26 mouse cellular contexts compared by ENCODE assay signal in genomic region chr1:153361926-153362325, GRCm38 (mm10). TPM values are rescaled to one million over a fixed set of nuclear protein-coding genes. Genes with fewer than 3 reads are reported as not detected.
DNase-seq lines count a peak whose midpoint lies in the region; ATAC-seq lines count a peak whose summit lies in the region.
"Had no signal": no experiment of that assay in that cellular context is flagged by ENCODE, and none has a peak within 500 bp of the region (broad histone marks: within the 10 kb centered on the region; RNA-seq: fewer than 3 reads in every experiment).

No protein-coding gene starts in this region.

- H3K27ac ChIP-seq in heart, embryonic 11.5 days (ENCODE audit: low read depth, low read length): no peak overlapping the region
- H3K27ac ChIP-seq: embryonic facial prominence, embryonic 13.5 days; embryonic facial prominence, embryonic 15.5 days; forebrain, embryonic 10.5 days; forebrain, embryonic 12.5 days had no signal

- 88% methylated on average over 4 of the region's 4 CpGs for WGBS in heart, embryonic 11.5 days (ENCODE audit: insufficient replicate concordance)

- no peaks in the 10 kb centered on the region for H3K9me3 ChIP-seq in heart, embryonic 11.5 days (replicated peaks; ENCODE audit: control insufficient read depth, low read length)
- H3K9me3 ChIP-seq: embryonic facial prominence, embryonic 13.5 days; embryonic facial prominence, embryonic 15.5 days; forebrain, embryonic 12.5 days had no signal

- no peaks in the 10 kb centered on the region for H3K36me3 ChIP-seq in heart, embryonic 11.5 days (ENCODE audit: control insufficient read depth, insufficient read depth, low read length)
- H3K36me3 ChIP-seq: embryonic facial prominence, embryonic 13.5 days; embryonic facial prominence, embryonic 15.5 days; forebrain, embryonic 10.5 days; forebrain, embryonic 12.5 days had no signal

- H3K4me2 ChIP-seq in heart, embryonic 11.5 days: no peak overlapping the region
- H3K4me2 ChIP-seq: embryonic facial prominence, embryonic 13.5 days; embryonic facial prominence, embryonic 15.5 days; forebrain, embryonic 12.5 days had no signal

- no peak for ATAC-seq in heart, embryonic 11.5 days (replicated peaks; ENCODE audit: insufficient number of reproducible peaks, low FRiP score, low TSS enrichment)
- ATAC-seq in megakaryocyte, adult 5-6 weeks (ENCODE audit: poor library complexity, severe bottlenecking): no peak
- ATAC-seq: CD4-positive, CD25-positive, alpha-beta regulatory T cell, adult 4 months; forebrain, embryonic 14.5 days; forebrain, embryonic 16.5 days had no signal

- DNase-seq in heart, adult 11 months: peak; percentile 12
- peak; percentile 72 for DNase-seq in ES-CJ7 (ENCODE audit: low read depth, low spot score)
- DNase-seq in ZHBTc4 (ENCODE audit: low read depth, low spot score): peak; percentile 88
- DNase-seq in yolk sac, embryonic 10.5 days (ENCODE audit: low spot score): no peak
- DNase-seq: adrenal gland, adult 2 months; adrenal gland, postnatal 10 days; adrenal gland, postnatal 25 days; B cell, adult 2 months; cerebellum, adult 11 months; cerebellum, adult 18-20 months; cerebellum, adult 8-10 months; cerebellum, adult 9-11 months; cerebellum, postnatal 14 days; cerebellum, postnatal 36 days; embryo, embryonic 11 days had no signal

- H3K9ac ChIP-seq in heart, embryonic 11.5 days (ENCODE audit: low read depth, low read length): no peak overlapping the region
- H3K9ac ChIP-seq: embryonic facial prominence, embryonic 13.5 days; embryonic facial prominence, embryonic 15.5 days; forebrain, embryonic 12.5 days had no signal

- H3K4me1 ChIP-seq in heart, embryonic 11.5 days (ENCODE audit: control insufficient read depth, insufficient read depth, low read length): no peaks in the 10 kb centered on the region
- H3K4me1 ChIP-seq: embryonic facial prominence, embryonic 13.5 days; embryonic facial prominence, embryonic 15.5 days; forebrain, embryonic 12.5 days had no signal

- no peaks in the 10 kb centered on the region for H3K27me3 ChIP-seq in heart, embryonic 11.5 days (ENCODE audit: control insufficient read depth, insufficient read depth, low read length)
- H3K27me3 ChIP-seq: CH12.LX; embryonic facial prominence, embryonic 13.5 days; embryonic facial prominence, embryonic 15.5 days; forebrain, embryonic 12.5 days had no signal

- H3K4me3 ChIP-seq in heart, embryonic 11.5 days (ENCODE audit: low read depth, low read length): no peak overlapping the region
- H3K4me3 ChIP-seq: embryonic facial prominence, embryonic 13.5 days; embryonic facial prominence, embryonic 15.5 days; erythroblast, embryonic 14.5 days; forebrain, embryonic 10.5 days; forebrain, embryonic 12.5 days had no signal

RNA-seq across cellular contexts. Expression of gene Lamc1, which starts 29.3 kb away (rescaled TPM):
- 87.6 and 98.2 TPM in 2 replicates for polyA plus RNA-seq in heart, embryonic 11.5 days (2014; fragmentation: Nextera tagmentation; extraction: Ambion mirVana)
- 1.1 and 2.3 TPM in 2 replicates for total RNA-seq in megakaryocyte, adult 5-6 weeks (2015)
- 0.73 and 0.92 TPM in 2 replicates for total RNA-seq in megakaryocyte, adult 5-6 weeks (2017)
